Mouse (Mus musculus) liver, postnatal 0 days (tissue): ENCODE results near the gene Helt.

Experiments used
- CTCF ChIP-seq: sonication (generic); IDR thresholded peaks from 2 replicates; pipeline ENCODE4 v1.5.1; 2016; ENCODE audit warnings: antibody characterized with exemption, low read depth
- EP300 ChIP-seq: IDR thresholded peaks from 2 replicates; pipeline ENCODE4 v1.6.1; 2016; ENCODE audit warnings: antibody characterized with exemption, low read depth, mild to moderate bottlenecking

GRCm38 (mm10) chr8:46285980-46286379, 8.5 kb downstream of the Helt start:
- TF ChIP-seq CTCF (no peak), EP300 (no peak)
